Mouse (Mus musculus) intestine, embryonic 16.5 days (tissue): ENCODE data around the gene Fam81b. TPM values are rescaled to one million over a fixed set of nuclear protein-coding genes. Genes with fewer than 3 reads are reported as not detected.

Experiments
- ATAC-seq: fragments of 200-750 bp; cut with Nextera tagmentation; 2 replicates; pipeline ENCODE4 v1.8.0; 2017; ENCODE audit warnings: moderate TSS enrichment, moderate library complexity
- H3K27ac ChIP-seq: fragments of 300-500 bp; sonication (generic); 2 replicates; pipeline ENCODE4 v1.5.1; 2014; ENCODE audit warnings: mild to moderate bottlenecking, low read length
- H3K27me3 ChIP-seq: fragments of 300-500 bp; sonication (generic); replicated peaks from 2 replicates; pipeline ENCODE4 v1.6.1; 2014; ENCODE audit warnings: low read length, control low read depth, mixed read lengths; ENCODE audit not compliant: control insufficient read depth, insufficient read depth
- H3K36me3 ChIP-seq: fragments of 300-500 bp; sonication (generic); 2 replicates; pipeline ENCODE4 v1.6.1; 2014; ENCODE audit warnings: low read length, control low read depth; ENCODE audit not compliant: control insufficient read depth, insufficient read depth
- H3K4me1 ChIP-seq: fragments of 300-500 bp; sonication (generic); 2 replicates; pipeline ENCODE4 v1.6.1; 2014; ENCODE audit warnings: low read length, control low read depth, mixed read lengths; ENCODE audit not compliant: control insufficient read depth, insufficient read depth
- H3K4me2 ChIP-seq: fragments of 300-500 bp; sonication (generic); 2 replicates; pipeline ENCODE4 v1.6.1; 2014; ENCODE audit warnings: low read depth, low read length, control low read depth
- H3K4me3 ChIP-seq: fragments of 300-500 bp; sonication (generic); 2 replicates; pipeline ENCODE4 v1.5.1; 2014; ENCODE audit warnings: mild to moderate bottlenecking, low read length
- H3K9ac ChIP-seq: fragments of 300-500 bp; sonication (generic); 2 replicates; pipeline ENCODE4 v1.6.1; 2014; ENCODE audit warnings: low read depth, low read length
- H3K9me3 ChIP-seq: fragments of 300-500 bp; sonication (generic); 2 replicates; pipeline ENCODE4 v1.6.1; 2016; ENCODE audit warnings: low read length, control low read depth; ENCODE audit not compliant: control insufficient read depth
- WGBS: fragments of 180-500 bp; shearing (Covaris S2); extraction: QIAGEN DNeasy Blood & Tissue Kit; methylation state at CpG from one replicate; pipeline ENCODE4 v1.1.7; 2014; 5-methylcytosine and 5-hydroxymethylcytosine counted together
- polyA plus RNA-seq: library from polyadenylated mRNA; unstranded; fragments of >200 nt; fragmentation: Nextera tagmentation; extraction: Ambion mirVana; gene quantifications from 2 replicates; pipeline ENCODE4 v1.2.1, GENCODE M21; 2015

The Fam81b gene
- polyA plus RNA-seq, 1 experiment from 2014 or later: not detected

DNA sequence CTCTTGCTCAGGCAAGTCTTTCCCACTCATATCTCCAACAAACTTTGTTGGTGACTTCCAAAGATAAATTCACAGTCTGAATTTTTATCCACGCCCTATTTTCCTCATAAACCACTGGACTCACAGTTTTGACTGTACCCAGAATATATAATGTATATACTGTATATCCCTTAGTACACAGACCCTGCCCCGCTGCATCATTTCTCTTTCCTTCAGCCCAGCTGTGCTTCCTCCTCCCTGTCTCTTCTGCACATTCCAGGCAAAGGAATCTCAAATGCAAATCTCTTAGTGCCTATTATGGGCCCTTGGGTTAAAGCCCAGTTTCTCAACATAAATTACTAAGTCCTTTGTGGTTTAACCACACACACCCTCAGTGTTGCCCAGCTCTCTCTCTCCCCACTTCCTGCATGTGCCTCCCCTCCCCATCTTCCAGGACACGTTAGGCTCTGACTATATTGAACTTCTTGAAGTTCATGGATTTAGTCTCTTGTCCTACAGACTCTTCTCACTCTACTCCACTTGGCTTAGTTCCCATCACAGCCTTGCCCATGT is 107.5 kb downstream of the Fam81b start:
- Histone ChIP-seq H3K9me3 (no peaks in the 10 kb centered on the region), H3K9ac (no peak overlapping the region), H3K27me3 (no peaks in the 10 kb centered on the region), H3K27ac (no peak overlapping the region), H3K36me3 (peaks cover 6% of the 10 kb centered on the region), H3K4me3 (no peak overlapping the region), H3K4me1 (no peaks in the 10 kb centered on the region; the same call in 1 of the 2 replicates), H3K4me2 (no peak overlapping the region)
- WGBS: 60% methylated on average over 3 of the region's 3 CpGs
- no peak; the same call in 1 of the 2 replicates for ATAC-seq

- 0 out of 2 replicates have a peak, but pooled peaks cover 6% of the 10 kb centered on the region for H3K9me3 ChIP-seq
- H3K4me1 ChIP-seq: no peaks in the 10 kb centered on the region; the same call in 1 of the 2 replicates
- no peak overlapping the region for H3K4me3 ChIP-seq
- H3K36me3 ChIP-seq: peaks cover 19% of the 10 kb centered on the region
- no peak overlapping the region for H3K9ac ChIP-seq
- no peaks in the 10 kb centered on the region for H3K27me3 ChIP-seq
- WGBS: 90% methylated on average over 8 of the region's 8 CpGs
- no peak overlapping the region for H3K4me2 ChIP-seq
- H3K27ac ChIP-seq: no peak overlapping the region
- ATAC-seq: no peak
These were observed 109.3 kb downstream of the Fam81b start for GRCm38 (mm10) chr13:76195431-76196138.

DNA sequence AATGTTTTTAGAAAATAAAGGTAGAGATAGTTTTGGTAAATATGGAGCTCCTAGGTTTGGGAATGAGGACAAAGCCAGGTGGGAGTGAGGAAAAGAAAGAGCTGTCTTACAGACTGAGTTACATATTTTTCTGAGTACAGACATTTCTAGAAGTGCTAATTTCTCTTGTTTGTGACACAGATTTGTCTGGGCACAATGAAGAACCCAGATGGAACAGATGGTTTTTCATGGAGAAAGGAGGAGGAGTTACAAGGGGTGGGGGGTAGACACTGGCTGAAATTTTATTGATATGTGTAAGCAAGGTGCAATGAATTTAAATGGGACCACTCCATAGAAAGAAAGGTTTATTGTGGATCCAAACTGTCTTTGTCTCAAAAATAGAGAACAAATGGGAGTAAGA is 109.9 kb downstream of the Fam81b start:
- H3K27me3 ChIP-seq: no peaks in the 10 kb centered on the region
- H3K4me1 ChIP-seq: no peaks in the 10 kb centered on the region; the same call in 1 of the 2 replicates
- no peak overlapping the region for H3K27ac ChIP-seq
- peaks cover 20% of the 10 kb centered on the region for H3K36me3 ChIP-seq
- H3K9ac ChIP-seq: no peak overlapping the region
- H3K9me3 ChIP-seq: 0 out of 2 replicates have a peak, but pooled peaks cover 6% of the 10 kb centered on the region
- H3K4me2 ChIP-seq: no peak overlapping the region
- no peak overlapping the region for H3K4me3 ChIP-seq
- ATAC-seq: no peak

DNA sequence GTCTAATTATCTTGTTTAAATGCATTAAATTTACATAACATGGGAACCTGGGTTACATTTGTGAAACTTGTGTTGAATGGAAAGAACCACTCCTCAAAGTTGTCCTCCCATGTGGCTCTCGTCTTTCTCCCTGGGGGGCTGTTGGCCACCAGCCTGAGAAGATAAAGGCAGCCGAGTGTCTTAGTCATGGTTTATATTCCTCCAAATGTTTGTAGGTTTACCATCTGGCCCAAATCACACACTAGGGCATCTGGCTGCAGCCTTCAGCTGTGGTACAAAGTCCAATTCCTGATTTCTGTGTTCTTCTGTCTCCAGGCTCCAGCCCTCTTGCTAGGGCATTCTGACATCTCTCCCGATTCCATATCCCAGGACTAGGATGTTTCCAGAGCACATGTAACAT is 114.6 kb downstream of the Fam81b start:
- H3K27me3 ChIP-seq: no peaks in the 10 kb centered on the region
- H3K4me2 ChIP-seq: no peak overlapping the region
- ATAC-seq: no peak

GRCm38 (mm10) chr13:76189190-76189589 is 115.7 kb downstream of the Fam81b start:
- 0 out of 2 replicates have a peak, but pooled peaks cover 6% of the 10 kb centered on the region for H3K9me3 ChIP-seq
- no peak overlapping the region for H3K4me3 ChIP-seq
- H3K36me3 ChIP-seq: peaks cover 20% of the 10 kb centered on the region
- no peaks in the 10 kb centered on the region for H3K27me3 ChIP-seq
- no peaks in the 10 kb centered on the region; the same call in 1 of the 2 replicates for H3K4me1 ChIP-seq
- 78% methylated on average over 3 of the region's 3 CpGs for WGBS
- no peak overlapping the region for H3K4me2 ChIP-seq
- H3K9ac ChIP-seq: no peak overlapping the region
- H3K27ac ChIP-seq: no peak overlapping the region
- no peak for ATAC-seq

More for the DNA sequence above, 114.6 kb downstream of the Fam81b start:
- H3K36me3 ChIP-seq: peaks cover 20% of the 10 kb centered on the region
- 0 out of 2 replicates have a peak, but pooled peaks cover 6% of the 10 kb centered on the region for H3K9me3 ChIP-seq
- H3K9ac ChIP-seq: no peak overlapping the region
- H3K4me1 ChIP-seq: no peaks in the 10 kb centered on the region; the same call in 1 of the 2 replicates
- 65% methylated on average over 3 of the region's 3 CpGs for WGBS
- no peak overlapping the region for H3K4me3 ChIP-seq
- no peak overlapping the region for H3K27ac ChIP-seq

DNA sequence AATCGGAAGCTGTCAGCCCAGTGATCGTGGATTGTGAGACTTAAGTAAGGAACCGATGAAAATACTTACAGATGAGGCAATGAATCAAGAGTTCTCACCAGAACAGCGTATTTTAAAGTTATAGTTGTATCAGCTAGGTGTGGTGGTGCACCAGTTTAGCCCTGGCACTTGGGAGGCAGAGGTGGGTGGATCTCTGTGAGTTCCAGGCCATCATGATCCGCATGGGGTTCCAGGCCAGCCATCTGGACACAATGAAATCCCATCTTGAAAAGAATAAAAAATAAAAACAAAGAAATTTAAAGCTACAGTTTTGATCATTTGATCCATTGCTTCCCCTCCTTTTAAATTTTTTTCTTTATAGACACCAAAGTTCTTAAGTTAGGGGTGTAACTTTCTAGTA is 117.2 kb downstream of the Fam81b start:
- H3K9ac ChIP-seq: no peak overlapping the region
- H3K27me3 ChIP-seq: no peaks in the 10 kb centered on the region
- no peaks in the 10 kb centered on the region for H3K4me1 ChIP-seq
- 94% methylated on average over 5 of the region's 5 CpGs for WGBS
- no peak for ATAC-seq
- no peak overlapping the region for H3K4me2 ChIP-seq
- peaks cover 17% of the 10 kb centered on the region; the same call in 1 of the 2 replicates for H3K36me3 ChIP-seq
- H3K9me3 ChIP-seq: 0 out of 2 replicates have a peak, but pooled peaks cover 6% of the 10 kb centered on the region
- H3K27ac ChIP-seq: no peak overlapping the region
- no peak overlapping the region for H3K4me3 ChIP-seq

DNA sequence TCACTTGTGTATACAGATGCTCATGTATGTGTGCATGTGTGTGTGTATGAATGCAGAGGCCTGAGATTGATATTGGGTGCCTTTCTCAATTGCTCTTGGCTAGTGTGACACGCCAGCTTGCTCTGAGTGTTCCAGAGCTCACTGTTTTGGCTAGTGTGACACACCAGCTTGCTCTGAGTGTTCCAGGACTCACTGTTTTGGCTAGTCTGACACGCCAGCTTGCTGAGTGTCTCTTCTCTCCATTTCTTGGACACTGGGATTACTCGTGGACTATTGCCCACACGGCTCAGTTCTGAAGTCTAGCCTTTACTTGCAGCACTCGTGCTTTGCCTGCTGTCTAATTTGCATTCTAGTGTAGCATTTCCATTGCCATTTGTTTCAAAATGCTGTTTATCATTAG is 126.2 kb downstream of the Fam81b start:
- WGBS: 94% methylated on average over 5 of the region's 5 CpGs
- H3K36me3 ChIP-seq: peaks cover 6% of the 10 kb centered on the region; the same call in 1 of the 2 replicates
- H3K4me3 ChIP-seq: no peak overlapping the region
- no peak overlapping the region for H3K27ac ChIP-seq
- H3K4me2 ChIP-seq: no peak overlapping the region
- H3K4me1 ChIP-seq: no peaks in the 10 kb centered on the region
- ATAC-seq: no peak
- H3K9me3 ChIP-seq: 0 out of 2 replicates have a peak, but pooled peaks cover 3% of the 10 kb centered on the region
- no peak overlapping the region for H3K9ac ChIP-seq
- H3K27me3 ChIP-seq: no peaks in the 10 kb centered on the region

DNA sequence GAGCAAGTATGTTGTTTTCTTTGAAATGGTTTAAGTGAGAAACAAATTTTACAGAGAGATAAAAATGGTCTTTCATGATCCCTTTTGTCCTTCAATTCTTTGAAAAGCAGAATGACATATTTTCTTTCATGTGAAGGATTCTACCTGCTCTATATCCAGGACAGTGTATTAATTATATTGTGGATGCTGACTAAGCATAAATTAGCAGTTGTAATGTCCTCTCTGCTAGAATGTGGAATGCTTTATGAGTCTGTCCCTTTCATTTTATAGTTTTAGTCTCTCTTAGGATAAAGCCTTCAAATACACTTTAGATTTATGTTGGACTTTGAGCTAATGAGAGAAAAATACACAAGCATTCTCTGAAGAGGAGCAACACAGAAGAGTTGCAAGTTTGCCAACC is 130.6 kb downstream of the Fam81b start:
- H3K36me3 ChIP-seq: peaks cover 6% of the 10 kb centered on the region; the same call in 1 of the 2 replicates
- H3K4me1 ChIP-seq: no peaks in the 10 kb centered on the region
- H3K27me3 ChIP-seq: no peaks in the 10 kb centered on the region
- no peak overlapping the region for H3K4me2 ChIP-seq
- no peak for ATAC-seq
- H3K9me3 ChIP-seq: 0 out of 2 replicates have a peak, but pooled peaks cover 3% of the 10 kb centered on the region
- H3K9ac ChIP-seq: no peak overlapping the region
- no peak overlapping the region for H3K4me3 ChIP-seq
- H3K27ac ChIP-seq: no peak overlapping the region

DNA sequence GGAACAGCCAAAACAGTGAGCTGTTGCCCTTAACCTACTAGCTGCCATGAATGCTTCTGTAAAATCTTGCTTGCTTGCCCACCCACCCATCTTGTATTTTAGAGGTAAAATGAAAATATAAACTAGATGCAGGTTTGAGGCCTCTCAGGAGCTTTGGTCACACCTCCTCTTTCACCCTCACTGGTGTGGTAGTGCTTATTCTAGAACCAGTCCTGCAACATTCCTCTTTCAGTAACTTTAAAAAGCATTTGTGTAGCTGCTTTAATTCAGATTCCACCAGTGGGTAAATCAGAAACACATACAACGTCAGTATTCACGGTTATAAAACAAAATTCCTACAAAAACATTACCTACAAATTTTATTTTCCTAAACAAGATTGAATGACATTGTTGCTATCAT is 144.3 kb downstream of the Fam81b start:
- Histone ChIP-seq H3K36me3 (peaks cover 11% of the 10 kb centered on the region), H3K9me3 (no peaks in the 10 kb centered on the region; the same call in 1 of the 2 replicates), H3K4me1 (no peaks in the 10 kb centered on the region), H3K4me3 (no peak overlapping the region), H3K27ac (no peak overlapping the region), H3K27me3 (no peaks in the 10 kb centered on the region), H3K4me2 (no peak overlapping the region), H3K9ac (no peak overlapping the region)
- 70% methylated on average over 2 of the region's 2 CpGs for WGBS
- no peak for ATAC-seq
